Mouse (Mus musculus): ENCODE results near the gene Blm.

GRCm38 (mm10) chr7:80542139-80542831 lies 7.4 kb upstream of the Blm start:
- TF ChIP-seq GATA1 (IDR thresholded peaks at IDR 0.05; ENCODE audit: borderline replicate concordance, low read length) (no peak), FLI1 (IDR thresholded peaks at IDR 0.05; ENCODE audit: low read length) (no peak)
